Mouse (Mus musculus): ENCODE results near the gene Esyt1.

DNA sequence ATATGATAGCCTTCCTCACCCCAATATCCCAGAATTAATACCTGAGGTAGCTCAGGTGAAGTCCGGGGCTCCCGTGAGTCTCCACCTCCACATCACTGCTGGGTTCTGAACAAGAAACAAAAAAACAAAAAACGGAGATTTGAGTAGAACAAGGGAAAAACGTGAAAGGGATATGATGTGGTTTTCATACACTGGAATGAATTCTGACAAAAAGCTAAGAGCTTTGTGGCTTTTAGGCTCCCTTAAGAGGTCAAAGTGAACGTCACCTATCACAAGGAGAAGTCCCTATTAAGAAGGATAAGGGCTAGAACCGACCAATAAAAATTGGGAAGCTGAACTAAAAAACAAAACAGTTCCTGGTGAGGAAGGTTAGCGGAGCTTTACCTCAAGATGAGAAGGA lies 21.1 kb upstream of the Esyt1 start:
- no peak for TF ChIP-seq CTCF (IDR thresholded peaks at IDR 0.05; ENCODE audit: low read depth)
- TF ChIP-seq EP300 (IDR thresholded peaks at IDR 0.05; ENCODE audit: low read depth) = no peak

Measured in liver, embryonic 14.5 days (tissue).